Mouse (Mus musculus) G1E (cell line): Measurements from ENCODE around the gene Krtcap3. TPM values are rescaled to one million over a fixed set of nuclear protein-coding genes. Genes with fewer than 3 reads are reported as not detected.

ENCODE experiments used
- ATAC-seq: 2 replicates; pipeline ENCODE4 v1.8.0; 2016; ENCODE audit warnings: mild to moderate bottlenecking; ENCODE audit not compliant: insufficient number of reproducible peaks, poor library complexity, low FRiP score, severe bottlenecking; ENCODE audit errors: extremely low read depth
- DNase-seq: peaks from one replicate; pipeline ENCODE4 v3.0.0; 2012; ENCODE audit warnings: low spot score
- H3K27me3 ChIP-seq: 2 replicates; pipeline ENCODE4 v1.6.1; 2012; ENCODE audit warnings: mild to moderate bottlenecking, low read length, inconsistent platforms; ENCODE audit not compliant: insufficient read depth
- H3K36me3 ChIP-seq: replicated peaks from 2 replicates; pipeline ENCODE3; 2012; ENCODE audit warnings: mild to moderate bottlenecking, inconsistent platforms
- H3K4me1 ChIP-seq: 2 replicates; pipeline ENCODE4 v1.6.1; 2012; ENCODE audit warnings: low read depth, low read length, inconsistent platforms, mixed read lengths; ENCODE audit not compliant: insufficient read depth
- H3K4me3 ChIP-seq: 2 replicates; pipeline ENCODE4 v1.5.1; 2012; ENCODE audit warnings: low read depth, mild to moderate bottlenecking, inconsistent platforms, low read length, moderate library complexity, mixed read lengths
- H3K9me3 ChIP-seq: replicated peaks from 2 replicates; pipeline ENCODE4 v1.6.1; 2012; ENCODE audit warnings: inconsistent platforms
- CTCF ChIP-seq: IDR thresholded peaks from 2 replicates; pipeline ENCODE4 v1.5.1; 2012; ENCODE audit warnings: low read depth, low read length, inconsistent platforms, mixed read lengths
- GATA1 ChIP-seq: IDR thresholded peaks from 2 replicates; pipeline ENCODE4 v1.6.1; 2012; ENCODE audit warnings: borderline replicate concordance, low read length, inconsistent platforms, mixed read lengths
- GATA2 ChIP-seq: IDR thresholded peaks from 2 replicates; pipeline ENCODE4 v1.6.1; 2012; ENCODE audit warnings: low read depth, low read length, inconsistent platforms, borderline replicate concordance
- POLR2AphosphoS5 ChIP-seq: IDR thresholded peaks from 2 replicates; pipeline ENCODE4 v1.6.1; 2012; ENCODE audit warnings: low read depth, low read length, inconsistent platforms; ENCODE audit not compliant: insufficient replicate concordance
- TAL1 ChIP-seq: conservative IDR thresholded peaks from 2 replicates; pipeline ENCODE4 v1.6.1; 2012; ENCODE audit warnings: low read depth, low read length, inconsistent platforms, mixed read lengths
- polyA plus RNA-seq: library from polyadenylated mRNA; stranded (reverse); fragments of >175 nt; gene quantifications from 2 replicates; pipeline ENCODE4 v1.2.3, GENCODE M21; 2012
- total RNA-seq, 2 experiments: library from RNA; stranded (forward) in 1 of 2; stranded (reverse) in 1 of 2; fragments of 200-1000 nt in 1 of 2; fragments of >200 nt in 1 of 2; fragmentation: Nextera tagmentation in 1 of 2; gene quantifications; 2 replicates each; pipeline ENCODE4 v1.2.3; 2014 to 2017

Krtcap3 gene
- total and polyA plus RNA-seq, 3 experiments, result 6.4 to 9.4 (median 8.8) TPM

DNA sequence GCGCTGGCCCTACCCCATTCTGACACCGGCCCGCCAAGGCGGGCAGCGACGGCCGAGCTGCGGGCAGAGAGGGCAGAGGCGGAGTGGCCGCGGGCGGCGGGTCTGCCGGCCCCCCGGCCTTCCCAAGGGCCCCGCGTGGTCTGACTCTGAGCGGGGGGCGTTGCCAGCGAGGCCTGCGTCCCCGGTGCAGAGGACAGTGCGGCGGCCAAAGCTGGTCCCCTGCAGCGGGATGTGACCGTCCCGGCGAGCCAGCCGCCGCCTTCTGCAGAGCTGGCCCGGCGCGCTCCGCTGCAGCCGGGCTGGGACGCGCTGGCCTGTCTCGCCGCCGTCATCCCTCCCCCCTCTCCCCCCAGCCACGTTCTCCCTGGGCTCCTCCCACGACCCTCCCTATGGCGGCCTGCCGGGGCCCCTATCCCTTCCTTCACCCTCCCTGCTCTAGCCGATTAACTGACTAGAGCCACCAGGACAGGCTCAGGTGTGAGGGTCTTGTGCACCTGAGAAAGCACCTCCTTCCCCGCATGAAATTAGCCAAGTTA is 44.2 kb downstream of the Krtcap3 start, which contains the start of gene Fndc4:
TSS of gene Fndc4 (minus strand) at position 475 of the 536 bp plus-strand sequence.
- no peaks in the 10 kb centered on the region for H3K36me3 ChIP-seq
- H3K4me1 ChIP-seq, result peaks cover 9% of the 10 kb centered on the region
- DNase-seq (no peak), ATAC-seq (no peak)
- H3K27me3 ChIP-seq, result peaks cover 30% of the 10 kb centered on the region
- no peaks in the 10 kb centered on the region for H3K9me3 ChIP-seq
- no peak within 1 kb of the TSS for H3K4me3 ChIP-seq
- TF ChIP-seq TAL1, result no peak
- TF ChIP-seq CTCF, result no peak
- no peak for TF ChIP-seq POLR2AphosphoS5
- TF ChIP-seq GATA2, result no peak
- no peak for TF ChIP-seq GATA1

- no peak for DNase-seq
- peaks cover 38% of the 10 kb centered on the region for H3K27me3 ChIP-seq
These were observed 45.7 kb downstream of the Krtcap3 start, which contains the start of gene Gckr for GRCm38 (mm10) chr5:31297047-31297757. Gckr (plus strand) TSS chr5:31297443.

GRCm38 (mm10) chr5:31297981-31298380 is 46.5 kb downstream of the Krtcap3 start:
- DNase-seq (no peak), ATAC-seq (no peak)
- no peak for TF ChIP-seq GATA2
- TF ChIP-seq TAL1, result no peak
- no peak for TF ChIP-seq POLR2AphosphoS5
- TF ChIP-seq CTCF, result no peak
- TF ChIP-seq GATA1, result no peak
- no peaks in the 10 kb centered on the region for H3K36me3 ChIP-seq
- no peaks in the 10 kb centered on the region; the same call in 1 of the 2 replicates for H3K4me1 ChIP-seq
- no peaks in the 10 kb centered on the region for H3K9me3 ChIP-seq
- H3K4me3 ChIP-seq, result no peak overlapping the region
- H3K27me3 ChIP-seq, result peaks cover 38% of the 10 kb centered on the region

More at GRCm38 (mm10) chr5:31297047-31297757, 45.7 kb downstream of the Krtcap3 start, which contains the start of gene Gckr:
- ATAC-seq, result no peak
- TF ChIP-seq GATA2, result no peak
- TF ChIP-seq TAL1, result no peak
- TF ChIP-seq GATA1, result no peak
- TF ChIP-seq POLR2AphosphoS5, result no peak
- TF ChIP-seq CTCF, result no peak
- no peaks in the 10 kb centered on the region for H3K36me3 ChIP-seq
- H3K4me1 ChIP-seq, result no peaks in the 10 kb centered on the region; the same call in 1 of the 2 replicates
- H3K9me3 ChIP-seq, result no peaks in the 10 kb centered on the region
- no peak within 1 kb of the TSS for H3K4me3 ChIP-seq

DNA sequence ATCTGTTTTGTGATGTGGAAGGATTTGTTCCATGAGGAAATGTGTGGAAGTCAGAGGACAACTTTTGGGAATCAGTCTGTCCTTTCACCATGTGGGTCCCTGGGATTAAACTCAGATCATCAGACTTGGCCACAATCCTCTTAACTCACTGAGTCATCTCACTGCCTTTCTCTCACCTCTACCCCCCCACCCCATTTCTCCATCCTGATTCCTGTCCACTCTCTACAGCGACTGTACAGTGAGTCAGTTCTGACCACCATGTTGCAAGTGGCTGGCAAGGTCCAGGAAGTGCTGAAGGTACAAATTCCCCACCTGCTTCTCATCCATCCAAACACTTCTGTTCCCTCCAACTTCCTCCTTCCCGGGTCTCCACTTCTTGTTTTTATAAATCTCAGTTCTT is 47.0 kb downstream of the Krtcap3 start:
- Histone ChIP-seq H3K4me1 (no peaks in the 10 kb centered on the region; the same call in 1 of the 2 replicates), H3K9me3 (no peaks in the 10 kb centered on the region), H3K36me3 (no peaks in the 10 kb centered on the region), H3K27me3 (peaks cover 38% of the 10 kb centered on the region), H3K4me3 (no peak overlapping the region)
- DNase-seq (no peak), ATAC-seq (no peak)
- no peak for TF ChIP-seq GATA2
- TF ChIP-seq CTCF, result no peak
- no peak for TF ChIP-seq TAL1
- TF ChIP-seq GATA1, result no peak
- no peak for TF ChIP-seq POLR2AphosphoS5

DNA sequence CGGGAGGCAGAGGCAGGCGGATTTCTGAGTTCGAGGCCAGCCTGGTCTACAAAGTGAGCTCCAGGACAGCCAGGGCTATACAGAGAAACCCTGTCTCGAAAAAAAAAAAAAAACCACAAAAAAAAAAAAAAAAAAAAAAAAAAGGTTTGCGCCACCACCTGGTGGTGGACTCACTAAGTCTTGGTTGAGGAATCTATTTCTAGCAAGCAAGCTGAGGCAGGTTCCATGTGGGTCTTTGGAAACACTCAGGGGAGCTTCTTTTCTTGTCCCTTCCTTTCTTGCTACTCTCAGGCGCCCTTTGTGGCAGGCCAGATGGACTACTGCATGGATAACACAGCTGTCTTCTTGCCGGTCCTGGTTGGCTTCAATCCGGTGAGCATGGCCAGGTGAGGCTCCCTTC is 50.4 kb downstream of the Krtcap3 start:
- ATAC-seq (no peak), DNase-seq (no peak)
- Histone ChIP-seq H3K27me3 (peaks cover 34% of the 10 kb centered on the region), H3K9me3 (no peaks in the 10 kb centered on the region), H3K4me3 (no peak overlapping the region), H3K4me1 (no peaks in the 10 kb centered on the region), H3K36me3 (no peaks in the 10 kb centered on the region)
- TF ChIP-seq TAL1, result no peak
- TF ChIP-seq GATA1, result no peak
- no peak for TF ChIP-seq POLR2AphosphoS5
- TF ChIP-seq CTCF, result no peak
- TF ChIP-seq GATA2, result no peak

Other genes starting within 250 kb of the Krtcap3 start
Only the 20 nearest of the 22 such genes appear.
- gene Atraid, start 203.4 kb upstream of the Krtcap3 start, total RNA-seq (2014; fragmentation: Nextera tagmentation), result 81.9 and 89.6 TPM in 2 replicates
- gene Atraid, start 203.4 kb upstream of the Krtcap3 start, total RNA-seq (2017), result 50.0 and 54.0 TPM in 2 replicates
- gene Atraid, start 203.4 kb upstream of the Krtcap3 start, polyA plus RNA-seq, result 11.6 and 15.6 TPM in 2 replicates
- gene Slc5a6, start 202.8 kb upstream of the Krtcap3 start, total RNA-seq (2014; fragmentation: Nextera tagmentation), result 3.2 and 4.0 TPM in 2 replicates
- 2.2 and 5.2 TPM in 2 replicates for gene Slc5a6, start 202.8 kb upstream of the Krtcap3 start, total RNA-seq (2017)
- gene Slc5a6, start 202.8 kb upstream of the Krtcap3 start, polyA plus RNA-seq, result 9.5 and 11.9 TPM in 2 replicates
- 87.7 and 102 TPM in 2 replicates for gene Cad, start 196.9 kb upstream of the Krtcap3 start, total RNA-seq (2014; fragmentation: Nextera tagmentation)
- 18.5 and 20.2 TPM in 2 replicates for gene Cad, start 196.9 kb upstream of the Krtcap3 start, total RNA-seq (2017)
- 426 and 438 TPM in 2 replicates for gene Cad, start 196.9 kb upstream of the Krtcap3 start, polyA plus RNA-seq
- gene Dnajc5g, start 145.4 kb upstream of the Krtcap3 start, total RNA-seq (2014; fragmentation: Nextera tagmentation), result not detected in 2 replicates
- not detected in 2 replicates for gene Dnajc5g, start 145.4 kb upstream of the Krtcap3 start, total RNA-seq (2017)
- not detected in 2 replicates for gene Dnajc5g, start 145.4 kb upstream of the Krtcap3 start, polyA plus RNA-seq
- not detected in 2 replicates for gene Slc30a3, start 143.5 kb upstream of the Krtcap3 start, total RNA-seq (2014; fragmentation: Nextera tagmentation)
- gene Slc30a3, start 143.5 kb upstream of the Krtcap3 start, total RNA-seq (2017), result 0.05 TPM in 1 of 2 replicates, not detected in the other
- gene Slc30a3, start 143.5 kb upstream of the Krtcap3 start, polyA plus RNA-seq, result not detected in 2 replicates
- gene Trim54, start 135.0 kb upstream of the Krtcap3 start, total RNA-seq (2014; fragmentation: Nextera tagmentation), result not detected in 2 replicates
- not detected in 2 replicates for gene Trim54, start 135.0 kb upstream of the Krtcap3 start, total RNA-seq (2017)
- not detected in 2 replicates for gene Trim54, start 135.0 kb upstream of the Krtcap3 start, polyA plus RNA-seq
- not detected in 2 replicates for gene Ucn, start 112.9 kb upstream of the Krtcap3 start, total RNA-seq (2014; fragmentation: Nextera tagmentation)
- not detected in 2 replicates for gene Ucn, start 112.9 kb upstream of the Krtcap3 start, total RNA-seq (2017)
- gene Ucn, start 112.9 kb upstream of the Krtcap3 start, polyA plus RNA-seq, result not detected in 2 replicates
- gene Mpv17, start 97.4 kb upstream of the Krtcap3 start, total RNA-seq (2014; fragmentation: Nextera tagmentation), result 56.6 and 78.2 TPM in 2 replicates
- gene Mpv17, start 97.4 kb upstream of the Krtcap3 start, total RNA-seq (2017), result 69.8 and 70.3 TPM in 2 replicates
- 27.7 and 31.2 TPM in 2 replicates for gene Mpv17, start 97.4 kb upstream of the Krtcap3 start, polyA plus RNA-seq
- gene Gm29609, start 71.8 kb upstream of the Krtcap3 start, total RNA-seq (2014; fragmentation: Nextera tagmentation), result 5.4 and 7.1 TPM in 2 replicates
- gene Gm29609, start 71.8 kb upstream of the Krtcap3 start, total RNA-seq (2017), result 2.8 and 4.4 TPM in 2 replicates
- gene Gm29609, start 71.8 kb upstream of the Krtcap3 start, polyA plus RNA-seq, result 4.3 and 7.2 TPM in 2 replicates
- gene Gtf3c2, start 71.5 kb upstream of the Krtcap3 start, total RNA-seq (2014; fragmentation: Nextera tagmentation), result 161 and 164 TPM in 2 replicates
- gene Gtf3c2, start 71.5 kb upstream of the Krtcap3 start, total RNA-seq (2017), result 51.1 and 65.1 TPM in 2 replicates
- gene Gtf3c2, start 71.5 kb upstream of the Krtcap3 start, polyA plus RNA-seq, result 57.0 and 88.3 TPM in 2 replicates
- gene Snx17, start 58.5 kb upstream of the Krtcap3 start, total RNA-seq (2014; fragmentation: Nextera tagmentation), result 35.3 and 42.8 TPM in 2 replicates
- gene Snx17, start 58.5 kb upstream of the Krtcap3 start, total RNA-seq (2017), result 56.5 and 65.1 TPM in 2 replicates
- 36.0 and 37.0 TPM in 2 replicates for gene Snx17, start 58.5 kb upstream of the Krtcap3 start, polyA plus RNA-seq
- 43.3 and 104 TPM in 2 replicates for gene Eif2b4, start 58.3 kb upstream of the Krtcap3 start, total RNA-seq (2014; fragmentation: Nextera tagmentation)
- 43.6 and 49.3 TPM in 2 replicates for gene Eif2b4, start 58.3 kb upstream of the Krtcap3 start, total RNA-seq (2017)
- 139 and 201 TPM in 2 replicates for gene Eif2b4, start 58.3 kb upstream of the Krtcap3 start, polyA plus RNA-seq
- gene Zfp513, start 49.4 kb upstream of the Krtcap3 start, total RNA-seq (2014; fragmentation: Nextera tagmentation), result 9.4 and 12.2 TPM in 2 replicates
- 7.0 and 7.6 TPM in 2 replicates for gene Zfp513, start 49.4 kb upstream of the Krtcap3 start, total RNA-seq (2017)
- gene Zfp513, start 49.4 kb upstream of the Krtcap3 start, polyA plus RNA-seq, result 35.7 and 48.2 TPM in 2 replicates
- gene Ppm1g, start 31.0 kb upstream of the Krtcap3 start, total RNA-seq (2014; fragmentation: Nextera tagmentation), result 168 and 173 TPM in 2 replicates
- gene Ppm1g, start 31.0 kb upstream of the Krtcap3 start, total RNA-seq (2017), result 158 and 176 TPM in 2 replicates
- gene Ppm1g, start 31.0 kb upstream of the Krtcap3 start, polyA plus RNA-seq, result 297 and 362 TPM in 2 replicates
- 38.2 and 49.6 TPM in 2 replicates for gene Nrbp1, start 10.8 kb upstream of the Krtcap3 start, total RNA-seq (2014; fragmentation: Nextera tagmentation)
- gene Nrbp1, start 10.8 kb upstream of the Krtcap3 start, total RNA-seq (2017), result 76.8 and 77.1 TPM in 2 replicates
- gene Nrbp1, start 10.8 kb upstream of the Krtcap3 start, polyA plus RNA-seq, result 15.1 and 17.3 TPM in 2 replicates
- not detected in 2 replicates for gene Gm9970, start 10.5 kb upstream of the Krtcap3 start, total RNA-seq (2014; fragmentation: Nextera tagmentation)
- gene Gm9970, start 10.5 kb upstream of the Krtcap3 start, total RNA-seq (2017), result 0.29 TPM in 1 of 2 replicates, not detected in the other
- gene Gm9970, start 10.5 kb upstream of the Krtcap3 start, polyA plus RNA-seq, result 0.10 and 0.18 TPM in 2 replicates
- 19.0 and 21.5 TPM in 2 replicates for gene Ift172, start 39.4 kb downstream of the Krtcap3 start, total RNA-seq (2014; fragmentation: Nextera tagmentation)
- gene Ift172, start 39.4 kb downstream of the Krtcap3 start, total RNA-seq (2017), result 24.2 and 24.3 TPM in 2 replicates
- gene Ift172, start 39.4 kb downstream of the Krtcap3 start, polyA plus RNA-seq, result 32.5 and 37.8 TPM in 2 replicates
- not detected in 2 replicates for gene Fndc4, start 44.4 kb downstream of the Krtcap3 start, total RNA-seq (2014; fragmentation: Nextera tagmentation)
- 0.38 TPM in 1 of 2 replicates, not detected in the other for gene Fndc4, start 44.4 kb downstream of the Krtcap3 start, total RNA-seq (2017)
- not detected in 2 replicates for gene Fndc4, start 44.4 kb downstream of the Krtcap3 start, polyA plus RNA-seq
- 0.23 TPM in 1 of 2 replicates, not detected in the other for gene Gckr, start 45.8 kb downstream of the Krtcap3 start, total RNA-seq (2014; fragmentation: Nextera tagmentation)
- gene Gckr, start 45.8 kb downstream of the Krtcap3 start, total RNA-seq (2017), result 0.05 and 0.23 TPM in 2 replicates
- gene Gckr, start 45.8 kb downstream of the Krtcap3 start, polyA plus RNA-seq, result not detected in 2 replicates
- gene Zfp512, start 200.7 kb downstream of the Krtcap3 start, total RNA-seq (2014; fragmentation: Nextera tagmentation), result 33.9 and 35.9 TPM in 2 replicates
- gene Zfp512, start 200.7 kb downstream of the Krtcap3 start, total RNA-seq (2017), result 40.8 and 58.4 TPM in 2 replicates
- 9.0 and 12.4 TPM in 2 replicates for gene Zfp512, start 200.7 kb downstream of the Krtcap3 start, polyA plus RNA-seq